Mouse (Mus musculus) C2C12 (cell line): ENCODE measurements around the gene Slc22a13.

Experiments
- CEBPB ChIP-seq: IDR thresholded peaks from one replicate; pipeline ENCODE4 v1.6.1; 2011; ENCODE audit warnings: low read depth, mild to moderate bottlenecking, control low read depth, moderate library complexity
- CTCF ChIP-seq: IDR thresholded peaks from one replicate; pipeline ENCODE4 v1.5.1; 2011; ENCODE audit not compliant: control insufficient read depth, insufficient read depth, insufficient read length

DNA sequence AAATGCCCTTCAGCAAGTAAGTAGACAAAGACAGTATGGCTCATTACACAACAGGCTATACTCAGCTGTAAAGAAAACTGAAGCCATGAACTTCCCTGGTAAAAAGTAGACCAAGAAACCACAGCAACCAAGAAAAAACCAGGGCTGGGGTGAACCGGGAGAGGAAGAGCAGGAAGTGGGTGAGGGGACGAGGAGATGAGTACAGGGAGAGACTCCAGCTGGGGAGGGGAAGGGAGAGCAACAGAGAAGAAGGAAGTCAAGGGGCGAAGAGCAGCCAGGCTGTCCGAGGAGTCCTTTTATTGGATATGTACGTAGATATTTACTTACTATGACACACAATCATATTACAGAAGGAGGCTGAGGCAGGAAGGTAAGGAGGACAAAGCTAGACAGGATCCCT, 39.1 kb upstream of the Slc22a13 start:
- no peak for TF ChIP-seq CTCF
- TF ChIP-seq CEBPB, result no peak
